Mouse (Mus musculus): Measurements from ENCODE around the gene Rfk.

DNA sequence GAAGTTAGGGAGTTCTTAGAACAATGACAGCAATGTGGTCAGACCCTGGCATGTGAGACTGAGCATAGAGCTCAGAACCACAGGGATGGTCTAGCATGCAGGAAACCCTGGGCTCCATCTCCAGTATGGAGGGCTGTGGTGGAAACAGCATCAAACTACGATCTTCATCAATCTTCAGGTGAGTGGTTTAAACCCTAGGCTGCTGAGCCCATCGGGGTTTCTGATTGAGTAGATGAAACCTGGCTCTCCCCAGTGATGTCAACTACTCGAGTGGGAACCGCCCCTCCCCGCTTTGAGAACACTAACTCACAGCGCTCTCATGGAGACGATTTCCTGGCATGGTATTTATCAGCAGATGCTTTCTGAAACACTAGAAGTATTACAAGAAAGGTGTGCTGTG is 13.3 kb upstream of the Rfk start:
- TF ChIP-seq POLR2A (IDR thresholded peaks at IDR 0.05; ENCODE audit: borderline replicate concordance, insufficient read depth, low read length) (no peak), CTCF (IDR thresholded peaks at IDR 0.05; ENCODE audit: borderline replicate concordance, insufficient read depth, low read depth, low read length) (no peak)

All from cerebellum, adult 2 months (tissue).